Mouse (Mus musculus) layer of hippocampus, adult 8-10 months (tissue): Measurements from ENCODE around the gene Park7. TPM values are rescaled to one million over a fixed set of nuclear protein-coding genes. Genes with fewer than 3 reads are reported as not detected.
"Not testable (repeated sequence)": the region's sequence is repeated elsewhere in the genome, so short reads cannot be mapped to it uniquely, and the experiment has no call there.

ENCODE experiments used
- DNase-seq, 2 experiments: peaks; one replicate each; pipeline ENCODE4 v3.0.0; 2022; ENCODE audit warnings: low spot score in 2 of 2
- total RNA-seq, 4 experiments: library from RNA; stranded (reverse); gene quantifications; 2 replicates each; pipeline ENCODE4 v1.2.4; 2022

Park7 gene
- total RNA-seq, 4 experiments from 2014 or later: 194 to 246 (median 216) TPM

DNA sequence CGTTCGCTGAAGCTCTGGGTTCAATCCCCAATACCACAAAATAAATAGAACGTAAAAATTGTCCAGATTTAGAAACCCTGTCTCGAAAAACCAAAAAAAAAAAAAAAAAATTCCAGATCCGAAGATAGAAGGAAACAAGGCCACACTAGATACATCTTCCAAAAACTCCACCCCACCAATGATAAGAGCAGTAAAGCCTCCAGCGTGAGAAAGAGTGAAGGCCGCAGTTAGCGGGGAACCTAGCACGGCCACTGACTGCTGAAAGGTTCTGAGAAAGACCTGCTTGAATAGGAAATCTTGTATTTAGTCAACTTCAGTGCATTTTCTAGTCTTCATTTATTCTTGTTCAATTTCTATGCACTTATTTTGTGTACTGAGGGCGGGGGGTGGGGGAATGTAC is 38.8 kb downstream of the Park7 start:
- DNase-seq: no peak

DNA sequence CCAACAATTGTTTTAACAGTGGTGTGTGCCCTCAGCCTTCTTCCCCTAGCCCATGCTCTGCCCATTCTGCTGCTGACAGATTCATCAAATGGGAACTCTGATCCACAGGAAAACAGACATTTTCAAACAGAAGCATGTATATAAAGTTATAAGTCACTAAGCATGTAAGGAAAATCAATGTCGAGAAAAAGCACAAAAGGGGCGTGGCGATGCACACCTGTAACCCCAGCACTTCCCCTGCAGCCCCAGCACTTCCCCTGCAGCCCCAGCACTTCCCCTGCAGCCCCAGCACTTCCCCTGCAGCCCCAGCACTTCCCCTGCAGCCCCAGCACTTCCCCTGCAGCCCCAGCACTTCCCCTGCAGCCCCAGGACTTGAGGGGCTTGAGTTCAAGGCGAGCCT is 39.8 kb downstream of the Park7 start:
- not testable (repeated sequence) for DNase-seq

DNA sequence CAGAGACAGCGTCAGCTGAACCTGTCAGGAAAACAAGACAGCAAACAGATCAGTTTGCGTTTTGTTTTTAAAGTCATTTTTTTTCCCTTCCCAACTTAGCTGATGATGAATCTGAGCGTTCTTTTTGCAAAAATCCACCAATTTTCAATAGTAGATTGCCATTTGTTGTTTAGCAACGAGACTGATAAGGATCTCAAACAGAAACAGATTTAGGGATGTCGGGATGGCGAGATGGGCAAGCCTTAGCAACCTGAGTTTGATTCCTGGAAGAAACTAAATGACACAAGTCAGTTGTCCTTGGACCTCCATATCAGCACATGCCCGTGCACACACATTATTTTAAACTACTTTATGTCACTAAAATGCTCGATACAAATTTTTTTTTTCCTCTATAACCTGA is 41.6 kb downstream of the Park7 start:
- no peak for DNase-seq

DNA sequence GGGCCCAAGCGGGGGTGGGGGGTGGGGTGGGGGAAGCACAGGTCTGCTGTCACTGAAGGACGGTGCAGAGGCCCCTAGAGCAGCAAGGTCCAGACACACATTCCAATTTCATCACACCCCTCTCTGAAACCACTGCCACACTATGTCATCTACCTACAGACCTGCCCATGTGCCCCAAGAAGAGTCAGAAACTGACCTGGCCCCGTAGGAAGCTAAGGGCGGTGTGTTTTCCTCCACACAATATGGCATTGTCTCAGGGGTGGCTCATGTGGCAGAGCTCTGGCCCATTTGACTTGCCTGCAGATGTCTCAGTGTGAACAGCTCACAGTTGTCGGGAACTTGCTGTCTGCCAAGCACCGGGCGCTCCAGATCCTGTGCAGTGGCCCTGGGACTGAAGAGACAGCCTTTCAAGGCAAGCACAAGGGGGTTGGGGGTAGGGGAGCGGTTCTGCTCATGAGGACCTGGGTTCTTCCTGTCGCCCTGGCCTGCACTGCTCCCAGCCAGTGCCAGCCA is 42.0 kb downstream of the Park7 start:
- DNase-seq: peak; percentile 58 to 72

DNA sequence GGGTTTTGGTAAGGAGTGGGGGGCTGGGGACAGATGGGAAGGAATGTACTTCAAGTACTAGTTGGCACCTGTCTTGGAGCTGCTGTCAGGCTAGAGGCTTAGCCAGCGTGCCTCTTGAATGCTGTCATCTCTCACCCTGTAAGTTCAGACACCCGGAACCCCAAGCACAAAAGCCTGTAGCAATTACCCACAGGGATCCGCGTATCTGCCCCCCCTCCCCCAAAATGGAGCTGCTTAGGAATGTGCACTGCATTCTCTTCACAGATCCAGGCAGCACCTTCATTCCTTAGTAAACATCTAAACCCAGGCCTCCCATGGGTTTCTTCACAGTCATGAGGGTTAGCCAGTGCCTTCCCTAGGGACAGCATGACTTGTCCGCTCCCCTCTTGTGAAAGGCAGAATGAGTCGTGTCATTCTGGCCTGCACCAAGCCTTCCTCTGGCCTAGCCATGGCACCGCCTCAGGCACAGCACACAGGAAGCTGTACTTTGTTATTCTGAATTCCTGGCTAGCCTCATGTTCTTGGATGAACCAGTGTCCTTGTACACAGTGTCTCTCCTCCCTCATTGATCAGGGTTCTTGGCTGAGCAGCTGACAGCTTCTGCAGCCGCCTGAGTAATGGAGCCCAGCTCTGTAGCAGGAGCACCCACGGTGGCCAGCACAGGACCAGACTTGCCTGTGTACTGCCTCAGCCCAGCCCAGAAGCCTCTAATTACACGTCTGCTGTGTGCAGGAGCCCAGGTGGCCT is 42.7 kb downstream of the Park7 start:
- peak in 1 of 2 experiments; percentile 39 for DNase-seq

DNA sequence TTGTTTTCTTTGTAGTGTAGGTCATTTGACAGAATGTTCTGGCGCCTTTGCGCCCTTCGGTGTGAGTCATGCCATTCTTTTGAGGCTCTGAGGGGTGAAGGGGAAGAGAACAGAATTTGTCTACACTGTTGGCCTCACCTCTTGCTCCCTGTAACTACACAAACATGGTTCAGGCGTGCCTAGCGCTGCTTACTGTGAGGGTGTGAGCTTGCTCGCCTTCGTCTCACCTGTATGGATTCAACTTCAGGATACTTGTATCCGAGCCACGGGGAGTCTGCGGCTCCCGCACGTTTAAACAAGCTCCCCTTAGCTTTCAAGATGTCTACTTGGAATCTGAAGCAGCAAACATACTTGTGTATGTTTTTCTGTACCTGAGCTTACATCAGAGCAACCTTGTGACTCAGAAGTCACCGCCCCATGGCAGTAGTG is 43.3 kb downstream of the Park7 start:
- no peak for DNase-seq

DNA sequence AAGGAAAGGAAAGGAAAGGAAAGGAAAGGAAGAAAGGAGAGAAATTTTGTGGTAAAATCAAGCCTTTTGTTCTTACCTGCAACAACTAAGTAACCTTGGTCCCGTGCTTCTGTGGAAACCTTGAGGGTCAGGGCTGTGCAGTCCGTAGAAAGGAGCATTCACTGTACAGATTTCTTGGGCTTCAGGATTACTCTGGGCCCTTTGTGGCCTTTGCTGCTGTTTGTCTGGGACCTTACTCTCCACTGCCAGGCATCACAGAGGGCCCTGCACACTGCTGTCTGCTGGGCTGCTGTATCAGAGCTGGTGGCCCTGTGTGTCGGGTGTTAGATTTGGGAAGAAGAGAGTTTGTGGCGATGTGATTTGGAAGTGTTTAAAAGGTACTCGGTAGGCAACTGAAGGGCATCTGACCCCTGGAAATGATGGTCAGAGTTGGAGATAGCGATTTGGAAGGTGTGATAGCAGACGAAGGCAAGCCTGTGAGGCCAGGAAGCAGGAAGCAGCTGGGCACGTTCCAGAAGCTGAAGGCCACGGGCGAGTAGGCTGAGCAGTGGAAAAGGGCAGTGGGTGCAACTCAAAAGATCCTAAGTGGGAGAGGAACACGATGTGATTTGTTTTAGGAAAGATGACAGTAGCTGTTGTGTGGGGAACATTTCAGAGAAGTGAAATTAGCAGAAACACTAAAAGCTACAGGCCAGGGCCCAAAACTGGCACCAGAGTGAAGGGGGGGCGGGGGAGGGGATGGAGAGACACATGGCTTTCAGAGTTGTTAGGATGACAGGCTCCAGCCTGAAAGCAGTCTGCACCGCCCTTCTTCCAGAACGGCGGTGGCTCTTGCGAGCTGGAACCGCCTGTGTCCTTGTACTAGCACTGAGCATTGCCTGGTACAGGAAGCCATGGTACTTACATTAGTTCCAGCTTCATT is 44.7 kb downstream of the Park7 start:
- DNase-seq: no peak

DNA sequence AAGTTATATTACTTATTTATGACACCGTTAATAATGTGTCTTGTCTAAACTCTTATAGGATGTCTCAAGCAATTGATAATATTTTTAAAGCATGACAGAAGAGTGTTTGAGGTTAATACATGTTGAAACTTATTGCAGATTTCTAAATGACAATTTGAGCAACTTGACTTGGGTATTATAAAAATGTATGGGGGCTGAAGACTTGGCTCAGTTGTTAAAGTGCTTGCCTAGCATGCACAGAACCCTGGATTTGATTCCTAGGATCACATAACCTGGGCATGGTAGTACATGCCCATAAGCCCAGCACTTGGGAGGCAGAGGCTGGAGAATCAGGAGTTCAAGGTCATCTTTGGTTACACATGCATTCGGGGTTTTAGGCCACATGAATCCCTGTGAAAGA is 45.4 kb downstream of the Park7 start:
- no peak for DNase-seq

DNA sequence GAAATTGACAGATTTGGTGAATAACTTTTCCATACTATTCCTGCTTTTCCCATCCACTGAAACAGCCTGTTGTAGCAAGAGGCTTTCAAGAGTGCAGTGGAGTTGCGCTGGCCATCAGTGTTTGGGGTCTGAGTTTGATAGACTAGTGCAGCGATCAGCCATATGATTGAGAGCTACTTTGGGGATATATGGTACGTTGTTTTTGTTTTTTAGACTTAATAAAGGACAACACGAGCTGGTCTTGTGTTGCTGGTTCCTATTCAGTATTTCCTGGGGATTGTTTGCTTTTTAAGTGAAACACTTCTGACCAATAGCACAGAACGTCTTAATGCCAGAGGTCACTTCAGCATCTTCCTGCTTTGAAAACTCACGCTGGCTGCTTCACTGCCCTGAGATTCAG is 46.1 kb downstream of the Park7 start:
- DNase-seq: no peak

DNA sequence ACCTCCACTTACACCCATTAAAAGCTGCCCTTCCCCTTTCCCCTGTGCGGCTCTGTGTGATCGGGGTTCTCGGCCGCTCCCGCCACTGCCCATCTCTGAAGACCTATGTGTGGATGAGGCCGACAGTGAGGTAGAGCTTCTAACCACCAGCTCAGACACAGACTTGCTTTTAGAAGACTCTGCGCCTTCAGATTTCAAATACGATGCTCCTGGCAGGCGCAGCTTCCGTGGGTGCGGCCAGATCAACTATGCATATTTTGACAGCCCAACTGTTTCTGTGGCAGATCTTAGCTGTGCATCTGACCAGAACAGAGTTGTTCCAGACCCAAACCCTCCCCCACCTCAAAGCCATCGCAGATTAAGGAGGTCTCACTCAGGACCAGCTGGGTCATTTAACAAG is 47.7 kb downstream of the Park7 start:
- no peak for DNase-seq

DNA sequence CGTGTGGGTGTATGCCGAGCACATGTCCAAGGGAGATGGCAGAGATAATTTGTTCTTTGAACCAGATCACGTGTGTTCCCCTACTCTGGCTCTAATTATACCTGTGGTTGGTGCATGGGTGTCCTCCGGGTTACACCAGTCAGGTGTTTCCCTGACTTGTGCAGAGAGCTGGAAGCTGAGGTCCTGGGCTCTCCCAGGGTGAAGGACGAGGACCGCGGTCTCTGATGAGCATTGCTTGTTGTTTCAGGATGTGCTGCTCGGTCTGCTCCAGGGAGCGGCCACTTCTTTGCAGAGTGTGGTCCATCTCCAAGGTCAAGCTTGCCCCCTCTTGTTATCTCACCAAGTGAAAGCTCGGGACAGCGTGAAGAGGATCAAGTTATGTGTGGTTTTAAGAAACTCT is 48.2 kb downstream of the Park7 start:
- no peak for DNase-seq

DNA sequence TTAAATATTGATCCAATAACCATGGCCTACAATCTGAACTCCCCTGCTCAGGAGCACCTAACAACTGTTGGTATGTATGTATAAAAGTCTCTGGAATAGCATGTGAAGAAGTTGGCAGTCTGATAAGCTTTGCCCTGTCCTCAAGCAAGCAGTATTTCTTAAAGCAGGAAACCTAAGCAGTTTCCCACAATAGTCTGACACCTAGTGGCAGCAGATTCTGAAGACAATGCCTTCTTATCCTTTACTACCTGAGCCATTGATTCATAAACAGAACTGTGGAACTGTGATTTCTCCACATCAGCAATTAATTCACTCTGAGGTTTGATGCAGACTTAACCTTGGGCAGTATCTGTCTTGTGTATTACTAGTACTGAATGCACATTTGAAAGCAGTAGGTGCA is 48.9 kb downstream of the Park7 start:
- no peak for DNase-seq

DNA sequence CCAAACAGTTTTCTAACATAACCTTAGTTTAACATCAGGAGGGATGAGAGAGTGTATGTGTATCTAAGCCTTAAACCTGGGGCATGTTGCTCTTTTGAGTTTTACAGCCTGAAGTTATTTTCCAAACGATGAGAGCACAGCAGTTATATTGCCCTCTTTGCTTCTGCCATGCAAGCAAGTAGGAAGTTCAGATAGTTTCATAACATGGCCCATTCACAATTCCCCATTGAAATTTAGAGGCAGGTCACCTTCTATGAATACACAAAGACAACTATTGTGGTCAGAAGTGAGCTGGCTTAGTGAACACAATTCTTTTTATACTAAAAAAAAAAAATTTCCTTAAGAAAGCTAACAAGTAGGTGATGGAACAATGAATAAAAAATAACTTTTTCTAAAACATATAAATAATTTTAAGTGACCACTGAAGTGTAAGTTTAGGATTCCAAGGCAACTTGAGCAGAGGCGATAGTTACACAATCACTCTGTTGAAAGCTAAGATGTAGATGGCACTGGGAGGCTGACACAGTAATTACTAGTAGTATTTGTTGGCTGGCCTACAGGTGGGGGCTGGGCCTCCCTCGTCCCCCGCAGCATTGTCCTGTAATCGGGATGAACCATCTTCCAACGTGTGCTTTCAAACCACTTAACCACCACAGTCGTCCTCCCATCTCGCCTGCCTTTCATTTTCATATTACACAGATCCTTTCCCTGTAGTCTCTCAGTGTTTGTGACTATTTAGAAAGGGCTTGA is 51.4 kb downstream of the Park7 start:
- DNase-seq: no peak

DNA sequence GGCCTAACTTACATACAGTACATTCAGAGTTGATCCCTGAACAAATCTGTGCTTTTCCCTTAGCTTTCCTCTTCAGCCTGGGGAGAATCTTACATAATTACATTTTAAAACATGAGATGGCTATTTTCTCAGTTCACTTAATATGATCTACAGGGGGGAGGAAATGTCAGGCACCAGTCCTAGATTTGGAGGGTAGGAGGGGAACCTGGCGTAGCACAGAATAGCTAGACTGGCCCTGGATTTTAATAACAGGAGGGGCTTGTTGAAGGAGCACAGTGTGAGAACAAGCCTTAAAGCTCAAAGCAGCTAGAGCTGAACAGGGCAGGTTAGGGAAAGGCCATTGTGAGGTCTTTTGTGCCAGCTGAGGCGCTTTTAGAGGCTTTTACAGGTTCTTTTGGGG is 53.1 kb downstream of the Park7 start:
- DNase-seq: no peak

DNA sequence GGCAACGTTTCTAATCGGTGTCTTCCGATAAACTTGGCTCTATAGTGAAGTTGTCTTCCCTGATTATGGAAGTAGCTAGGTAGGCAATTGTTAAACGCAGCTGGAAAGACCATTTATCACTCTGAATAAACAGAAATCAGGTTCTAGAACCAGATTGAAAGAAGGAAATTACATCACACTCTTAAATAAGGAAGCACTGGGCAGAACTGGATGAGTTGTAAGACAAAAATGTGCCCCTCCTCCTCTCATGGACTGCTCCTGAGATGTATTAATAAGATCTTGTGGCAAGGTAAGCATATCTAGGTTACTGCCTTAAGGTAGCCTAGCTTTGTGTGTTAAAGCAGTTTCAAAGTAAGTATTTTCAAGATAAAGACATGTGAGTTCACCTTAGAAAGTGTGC is 53.7 kb downstream of the Park7 start:
- DNase-seq: no peak

DNA sequence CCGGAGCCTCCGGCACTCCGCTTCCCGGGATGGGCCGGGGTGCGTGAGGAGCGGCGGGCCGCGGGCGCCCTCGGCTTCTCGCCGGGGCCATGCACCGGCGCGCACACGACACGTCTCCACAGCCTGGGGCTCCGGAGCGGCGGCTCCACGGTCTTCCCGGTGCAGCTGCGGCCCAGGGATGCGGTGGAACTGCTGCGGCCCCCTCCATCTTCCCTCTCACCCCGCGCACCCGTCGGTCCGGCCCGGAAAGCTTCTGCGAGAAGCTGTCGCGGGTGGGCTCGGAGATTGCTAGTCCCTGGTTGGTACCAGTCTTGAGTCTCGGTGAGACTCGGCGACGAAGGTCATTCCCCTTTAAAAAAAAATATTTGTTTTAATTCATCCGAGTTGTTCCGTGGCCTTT is 58.9 kb downstream of the Park7 start:
- DNase-seq: no peak

DNA sequence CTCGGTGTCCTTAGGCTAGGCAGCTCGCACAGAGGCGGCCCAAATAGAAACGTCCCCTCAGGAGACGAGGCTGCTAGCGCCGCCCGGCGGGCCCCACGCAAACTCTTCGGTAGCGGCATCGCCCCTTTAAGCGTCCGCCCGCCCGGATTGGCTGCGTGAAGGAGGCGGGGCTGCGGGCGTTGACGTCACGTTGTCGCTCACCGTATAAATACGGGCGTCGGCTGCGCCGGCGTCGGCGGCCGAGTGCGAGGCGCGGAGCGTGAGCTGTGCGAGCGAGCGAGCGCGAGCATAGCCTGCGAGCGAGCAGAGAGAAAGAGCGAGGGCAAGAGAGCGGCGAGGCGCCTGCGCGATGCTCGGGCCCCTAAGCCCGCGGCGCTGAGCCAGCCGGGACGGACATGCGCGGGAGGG is 59.4 kb downstream of the Park7 start:
- peak; percentile 89 to 93 for DNase-seq

DNA sequence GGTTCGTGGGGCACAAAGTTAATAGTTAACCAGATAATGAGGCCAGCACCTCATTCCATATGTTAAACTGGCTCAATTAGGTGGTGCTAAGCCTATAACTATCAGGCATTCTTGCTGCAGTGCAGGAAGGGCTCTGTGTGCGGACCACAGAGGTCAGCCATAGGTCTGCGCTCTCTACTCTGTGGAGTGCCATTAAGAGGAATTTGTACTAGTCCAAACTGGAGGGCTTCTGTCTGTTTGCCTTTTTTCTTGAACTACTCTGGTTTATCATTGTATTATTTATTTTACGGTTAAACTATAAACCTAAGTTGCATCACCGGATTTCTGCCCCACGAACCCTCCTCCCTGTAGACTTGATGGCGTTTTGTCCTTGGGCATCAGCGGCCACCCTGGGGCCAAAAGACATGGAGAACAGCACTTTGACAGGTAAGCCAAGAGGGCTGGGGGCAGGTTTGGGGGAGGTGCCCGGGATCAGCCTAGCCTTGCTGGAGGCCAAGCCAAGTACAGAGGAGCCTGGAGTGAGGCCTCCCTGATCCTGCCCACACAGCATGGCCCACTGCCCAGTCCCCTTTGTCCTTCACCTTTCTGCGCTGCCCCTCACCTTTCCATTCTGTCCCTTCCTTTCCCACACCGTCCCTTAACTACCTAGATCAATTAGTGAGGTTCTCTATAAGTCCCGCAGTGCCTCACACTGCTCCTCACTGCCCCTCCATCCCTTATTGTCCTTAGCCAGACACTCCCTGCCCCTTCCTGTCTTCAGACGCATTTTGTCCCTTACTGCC is 60.4 kb downstream of the Park7 start, which contains the start of gene Errfi1:
Gene Errfi1 (plus strand): TSS at position 240 of the 782 bp plus-strand sequence.
- no peak for DNase-seq

DNA sequence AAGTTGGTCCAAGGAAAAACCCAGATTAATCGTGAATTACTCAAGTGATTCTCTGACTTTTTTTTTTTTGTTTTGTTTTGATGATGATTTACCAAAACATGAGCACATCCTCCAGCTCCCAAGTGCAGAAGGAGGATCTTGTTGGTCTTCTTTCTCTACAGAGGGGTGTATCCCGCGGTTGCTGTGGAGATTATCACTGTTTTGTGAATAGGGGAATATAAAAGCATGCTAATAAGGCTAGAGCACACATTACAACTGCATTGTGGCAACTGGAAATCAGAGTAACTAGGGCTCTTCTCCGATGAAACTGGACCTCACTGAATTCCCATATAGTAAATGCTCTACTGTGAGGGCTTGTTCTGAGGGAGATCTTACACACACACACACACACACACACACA is 61.8 kb downstream of the Park7 start:
- no peak for DNase-seq

DNA sequence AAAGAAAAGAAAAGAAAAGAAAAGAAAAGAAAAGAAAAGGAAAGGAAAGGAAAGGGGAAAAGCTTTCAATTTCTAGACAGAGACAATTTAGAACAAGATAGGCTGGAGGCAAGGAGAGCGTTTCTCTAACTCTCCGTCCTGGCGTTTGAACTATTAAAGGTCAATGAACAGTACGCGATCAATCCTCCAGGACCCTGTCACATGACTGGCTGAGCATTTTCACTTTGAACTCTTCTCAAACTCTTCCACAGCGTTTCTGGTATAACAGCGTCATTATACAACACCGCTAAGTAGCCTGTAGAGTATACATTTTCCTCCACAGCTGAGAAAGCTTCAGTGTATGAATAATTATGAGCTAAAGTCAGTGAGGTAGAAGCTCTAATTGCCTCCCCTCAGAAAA is 62.2 kb downstream of the Park7 start:
- DNase-seq: no peak

DNA sequence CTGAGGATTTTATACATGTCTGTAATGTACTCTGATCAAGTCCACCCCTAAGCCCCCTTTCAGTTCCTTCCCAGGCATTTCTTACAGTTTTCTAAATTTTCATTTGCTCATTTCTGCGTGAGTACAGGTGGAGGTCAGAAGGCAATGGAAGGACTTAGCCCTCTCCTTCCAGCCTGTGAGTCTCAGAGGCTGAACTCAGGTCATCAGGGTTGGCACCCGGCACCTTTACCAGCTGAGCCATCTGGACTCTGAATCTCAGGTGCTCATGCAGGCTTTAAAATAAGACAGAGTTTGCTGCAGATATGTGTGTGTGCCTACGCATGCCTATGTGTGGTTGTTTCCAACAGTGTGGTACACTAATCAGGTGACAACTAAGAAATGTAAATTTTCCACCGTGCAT is 63.3 kb downstream of the Park7 start:
- no peak for DNase-seq
